Mouse (Mus musculus) liver, embryonic 16.5 days (tissue): Measurements from ENCODE around the gene Tubb4a. TPM values are rescaled to one million over a fixed set of nuclear protein-coding genes. Genes with fewer than 3 reads are reported as not detected.
A peak's percentile ranks its signal among the peaks of the same experiment; 100 is the strongest.
"Not testable (repeated sequence)": the region's sequence is repeated elsewhere in the genome, so short reads cannot be mapped to it uniquely, and the experiment has no call there.

Source experiments
- ATAC-seq: fragments of 200-750 bp; cut with Nextera tagmentation; 2 replicates; pipeline ENCODE4 v1.8.0; 2017; ENCODE audit warnings: low read depth, mild to moderate bottlenecking, moderate number of reproducible peaks, moderate library complexity
- H3K27ac ChIP-seq: fragments of 300-500 bp; sonication (generic); 2 replicates; pipeline ENCODE4 v1.5.1; 2014; ENCODE audit warnings: mild to moderate bottlenecking, low read length
- H3K27me3 ChIP-seq: fragments of 300-500 bp; sonication (generic); 2 replicates; pipeline ENCODE4 v1.6.1; 2014; ENCODE audit warnings: low read depth, low read length, mixed read lengths; ENCODE audit not compliant: control insufficient read depth, insufficient read depth
- H3K36me3 ChIP-seq: fragments of 300-500 bp; sonication (generic); 2 replicates; pipeline ENCODE4 v1.6.1; 2014; ENCODE audit warnings: mild to moderate bottlenecking; ENCODE audit not compliant: control insufficient read depth, insufficient read depth
- H3K4me1 ChIP-seq: fragments of 300-500 bp; sonication (generic); 2 replicates; pipeline ENCODE4 v1.6.1; 2014; ENCODE audit warnings: low read depth, low read length, mixed read lengths; ENCODE audit not compliant: control insufficient read depth
- H3K4me2 ChIP-seq: fragments of 300-500 bp; sonication (generic); 2 replicates; pipeline ENCODE4 v1.6.1; 2014; ENCODE audit warnings: low read depth, low read length, mixed read lengths
- H3K4me3 ChIP-seq: fragments of 300-500 bp; sonication (generic); 2 replicates; pipeline ENCODE4 v1.5.1; 2014; ENCODE audit warnings: low read depth, mild to moderate bottlenecking, low read length
- H3K9ac ChIP-seq: fragments of 300-500 bp; sonication (generic); 2 replicates; pipeline ENCODE4 v1.6.1; 2014; ENCODE audit warnings: low read depth, low read length
- H3K9me3 ChIP-seq: fragments of 300-500 bp; sonication (generic); replicated peaks from 2 replicates; pipeline ENCODE4 v1.6.1; 2016; ENCODE audit warnings: low read length; ENCODE audit not compliant: control insufficient read depth
- WGBS: fragments of 180-500 bp; shearing (Covaris S2); extraction: QIAGEN DNeasy Blood & Tissue Kit; methylation state at CpG from one replicate; pipeline ENCODE4 v1.1.7; 2014; ENCODE audit not compliant: insufficient replicate concordance; 5-methylcytosine and 5-hydroxymethylcytosine counted together
- polyA plus RNA-seq: library from polyadenylated mRNA; unstranded; fragments of >200 nt; fragmentation: Nextera tagmentation; extraction: Ambion mirVana; gene quantifications from 2 replicates; pipeline ENCODE4 v1.2.1, GENCODE M21; 2015

The Tubb4a gene
- polyA plus RNA-seq, 1 experiment from 2014 or later: 0.60 TPM

GRCm38 (mm10) chr17:57051679-57052078 is 35.9 kb downstream of the Tubb4a start:
- H3K9me3 ChIP-seq, H3K4me3 ChIP-seq, H3K9ac ChIP-seq, ATAC-seq, H3K27me3 ChIP-seq, H3K4me2 ChIP-seq, H3K4me1 ChIP-seq, H3K27ac ChIP-seq, H3K36me3 ChIP-seq: not testable (repeated sequence)
- whole genome bisulfite sequencing: 54% methylated on average over 4 of the region's 4 CpGs

- ATAC-seq: no peak
- WGBS: 52% methylated on average over 3 of the region's 3 CpGs
- H3K9me3 ChIP-seq: no peaks in the 10 kb centered on the region
- H3K4me3 ChIP-seq: no peak overlapping the region
- H3K9ac ChIP-seq: no peak overlapping the region
- no peaks in the 10 kb centered on the region for H3K27me3 ChIP-seq
- peaks cover 8% of the 10 kb centered on the region for H3K36me3 ChIP-seq
- no peak overlapping the region for H3K4me2 ChIP-seq
- no peak overlapping the region for H3K27ac ChIP-seq
- H3K4me1 ChIP-seq: no peaks in the 10 kb centered on the region
Measured at GRCm38 (mm10) chr17:57048816-57049215, 38.8 kb downstream of the Tubb4a start.

GRCm38 (mm10) chr17:57047406-57047805 is 40.2 kb downstream of the Tubb4a start:
- Histone ChIP-seq H3K27me3 (no peaks in the 10 kb centered on the region), H3K4me2 (no peak overlapping the region), H3K9me3 (no peaks in the 10 kb centered on the region), H3K27ac (no peak overlapping the region), H3K9ac (no peak overlapping the region), H3K4me3 (no peak overlapping the region), H3K36me3 (peaks cover 3% of the 10 kb centered on the region), H3K4me1 (no peaks in the 10 kb centered on the region)
- WGBS: 44% methylated on average over 5 of the region's 5 CpGs
- ATAC-seq: no peak

- WGBS: 54% methylated on average over 8 of the region's 8 CpGs
- no peak within 1 kb of the TSS for H3K9ac ChIP-seq
- H3K4me1 ChIP-seq: no peaks in the 10 kb centered on the region
- no peak within 1 kb of the TSS for H3K4me3 ChIP-seq
- no peak within 1 kb of the TSS for H3K4me2 ChIP-seq
- no peaks in the 10 kb centered on the region for H3K9me3 ChIP-seq
- no peak within 1 kb of the TSS for H3K27ac ChIP-seq
- no peak for ATAC-seq
- peaks cover 6% of the 10 kb centered on the region; the same call in 1 of the 2 replicates for H3K27me3 ChIP-seq
- H3K36me3 ChIP-seq: no peaks in the 10 kb centered on the region
Measured at GRCm38 (mm10) chr17:57041554-57041953, 46.0 kb downstream of the Tubb4a start, which contains the start of gene Slc25a41. Slc25a41 (minus strand) TSS chr17:57041654.

GRCm38 (mm10) chr17:57038978-57039377 is 48.6 kb downstream of the Tubb4a start:
- Histone ChIP-seq H3K9me3 (no peaks in the 10 kb centered on the region), H3K9ac (no peak overlapping the region), H3K27me3 (peaks cover 6% of the 10 kb centered on the region; the same call in 1 of the 2 replicates), H3K4me1 (no peaks in the 10 kb centered on the region), H3K36me3 (no peaks in the 10 kb centered on the region), H3K27ac (no peak overlapping the region), H3K4me3 (no peak overlapping the region), H3K4me2 (no peak overlapping the region)
- 34% methylated on average over 8 of the region's 8 CpGs for WGBS
- no peak for ATAC-seq

- no peak overlapping the region for H3K4me3 ChIP-seq
- peaks cover 34% of the 10 kb centered on the region for H3K4me1 ChIP-seq
- H3K9me3 ChIP-seq: no peaks in the 10 kb centered on the region
- H3K27me3 ChIP-seq: no peaks in the 10 kb centered on the region
- peak overlapping the region; percentile 96 for H3K4me2 ChIP-seq
- no peak for ATAC-seq
- H3K27ac ChIP-seq: no peak overlapping the region
- H3K36me3 ChIP-seq: peaks cover 9% of the 10 kb centered on the region
- H3K9ac ChIP-seq: no peak overlapping the region; the same call in 1 of the 2 replicates
- 75% methylated on average over 4 of the region's 4 CpGs for WGBS
Measured at GRCm38 (mm10) chr17:57032854-57033253, 54.7 kb downstream of the Tubb4a start.

- Histone ChIP-seq H3K4me1 (peaks cover 44% of the 10 kb centered on the region), H3K4me3 (peak overlapping the region; percentile 96), H3K9me3 (no peaks in the 10 kb centered on the region), H3K27me3 (no peaks in the 10 kb centered on the region), H3K27ac (peak overlapping the region; percentile 93), H3K36me3 (peaks cover 18% of the 10 kb centered on the region), H3K9ac (peak overlapping the region; percentile 76), H3K4me2 (peak overlapping the region; percentile 96)
- under 1% methylated on average over 38 of the region's 38 CpGs for WGBS
- peak; percentile 86 for ATAC-seq
Measured at GRCm38 (mm10) chr17:57031661-57032420, 55.7 kb downstream of the Tubb4a start.

- H3K36me3 ChIP-seq: peaks cover 25% of the 10 kb centered on the region
- H3K27ac ChIP-seq: peak within 1 kb of the TSS; percentile 94
- ATAC-seq: no peak
- H3K4me3 ChIP-seq: peak within 1 kb of the TSS; percentile 96
- H3K27me3 ChIP-seq: no peaks in the 10 kb centered on the region
- H3K9me3 ChIP-seq: no peaks in the 10 kb centered on the region
- H3K9ac ChIP-seq: peak within 1 kb of the TSS; percentile 99
- peaks cover 47% of the 10 kb centered on the region for H3K4me1 ChIP-seq
- H3K4me2 ChIP-seq: peak within 1 kb of the TSS; percentile 96
- under 1% methylated on average over 86 of the region's 99 CpGs for WGBS
Measured at GRCm38 (mm10) chr17:57030931-57031660, 56.5 kb downstream of the Tubb4a start, which contains the start of gene Khsrp. Khsrp (minus strand) TSS chr17:57031522.
